Mouse (Mus musculus): ENCODE data around the gene 4930524J08Rik.

Gene 4930524J08Rik

GRCm38 (mm10) chr5:99978699-99979442 is at the start of gene 4930524J08Rik, which contains the start of gene Hnrnpd:
Gene 4930524J08Rik, plus strand, starts transcription at chr5:99979061.
Gene Hnrnpd, minus strand, starts transcription at chr5:99978938.
- peak; percentile 95 to 98 for DNase-seq

GRCm38 (mm10) chr5:99931910-99932309 is 47.0 kb upstream of the 4930524J08Rik start:
- DNase-seq: no peak

- DNase-seq: no peak
These were observed 39.4 kb upstream of the 4930524J08Rik start for GRCm38 (mm10) chr5:99939440-99939839.

GRCm38 (mm10) chr5:99941273-99941672 is 37.6 kb upstream of the 4930524J08Rik start:
- no peak for DNase-seq

GRCm38 (mm10) chr5:99941776-99942502 is 36.9 kb upstream of the 4930524J08Rik start:
- DNase-seq: peak in 1 of 2 experiments; percentile 6

- no peak for DNase-seq
These were observed 26.3 kb upstream of the 4930524J08Rik start for GRCm38 (mm10) chr5:99952513-99952912.

GRCm38 (mm10) chr5:99953883-99954282 is 25.0 kb upstream of the 4930524J08Rik start:
- DNase-seq: no peak

GRCm38 (mm10) chr5:99958666-99959065 is 20.2 kb upstream of the 4930524J08Rik start:
- DNase-seq: no peak

GRCm38 (mm10) chr5:99959236-99959936 is 19.5 kb upstream of the 4930524J08Rik start:
- DNase-seq: no peak

GRCm38 (mm10) chr5:99959960-99960359 is 18.9 kb upstream of the 4930524J08Rik start:
- DNase-seq: no peak

GRCm38 (mm10) chr5:99973941-99974340 is 4.9 kb upstream of the 4930524J08Rik start:
- no peak for DNase-seq

GRCm38 (mm10) chr5:99975061-99975460 is 3.8 kb upstream of the 4930524J08Rik start:
- DNase-seq: no peak

- no peak for DNase-seq
These were observed 3.1 kb upstream of the 4930524J08Rik start for GRCm38 (mm10) chr5:99975776-99976175.

- DNase-seq: no peak
These were observed 2.4 kb upstream of the 4930524J08Rik start for GRCm38 (mm10) chr5:99976334-99976955.

- peak; percentile 92 to 95 for DNase-seq
These were observed 1.2 kb upstream of the 4930524J08Rik start for GRCm38 (mm10) chr5:99977516-99978301.

- DNase-seq: no peak
These were observed 4.7 kb downstream of the 4930524J08Rik start for GRCm38 (mm10) chr5:99983452-99984061.

GRCm38 (mm10) chr5:99994166-99994565 is 15.3 kb downstream of the 4930524J08Rik start:
- DNase-seq: peak; percentile 30 to 61

GRCm38 (mm10) chr5:99994680-99995079 is 15.8 kb downstream of the 4930524J08Rik start:
- DNase-seq: no peak

- no peak for DNase-seq
These were observed 21.2 kb downstream of the 4930524J08Rik start for GRCm38 (mm10) chr5:100000048-100000447.

GRCm38 (mm10) chr5:100000500-100000899 is 21.6 kb downstream of the 4930524J08Rik start:
- DNase-seq: no peak

GRCm38 (mm10) chr5:100003895-100004294 is 25.0 kb downstream of the 4930524J08Rik start:
- DNase-seq: no peak
